Mouse (Mus musculus): ENCODE measurements around the gene Gdf7.

Gdf7 gene

DNA sequence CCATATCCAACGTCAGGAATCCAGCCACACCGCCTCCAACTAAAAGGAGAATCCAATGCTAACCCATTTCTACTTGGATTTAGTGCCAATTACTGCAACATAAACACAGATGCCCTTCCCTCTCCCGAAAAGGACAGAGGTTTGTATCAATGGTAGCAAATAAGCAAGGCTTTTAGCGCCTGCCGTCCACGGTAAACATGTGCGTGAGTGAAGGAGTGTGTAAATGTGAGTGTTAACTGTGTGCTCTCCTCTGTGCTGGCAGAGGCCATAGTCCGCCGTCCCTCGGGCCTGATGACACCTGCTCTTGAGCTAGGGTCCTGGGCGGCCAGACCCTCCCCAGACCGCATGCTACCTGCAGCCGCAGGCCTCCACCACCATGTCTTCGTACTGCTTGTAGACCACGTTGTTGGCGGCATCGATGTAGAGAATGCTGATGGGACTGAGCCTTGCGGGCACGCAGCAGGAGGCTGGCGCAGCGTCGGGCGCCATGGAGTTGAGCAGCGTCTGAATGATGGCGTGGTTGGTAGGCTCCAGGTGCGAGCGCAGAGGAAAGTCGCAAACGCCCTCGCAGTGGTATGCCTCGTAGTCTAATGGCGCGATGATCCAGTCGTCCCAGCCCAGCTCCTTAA, 4.1 kb downstream of the Gdf7 start:
- DNase-seq (ENCODE audit: low spot score in 2 of 2): no peak

DNA sequence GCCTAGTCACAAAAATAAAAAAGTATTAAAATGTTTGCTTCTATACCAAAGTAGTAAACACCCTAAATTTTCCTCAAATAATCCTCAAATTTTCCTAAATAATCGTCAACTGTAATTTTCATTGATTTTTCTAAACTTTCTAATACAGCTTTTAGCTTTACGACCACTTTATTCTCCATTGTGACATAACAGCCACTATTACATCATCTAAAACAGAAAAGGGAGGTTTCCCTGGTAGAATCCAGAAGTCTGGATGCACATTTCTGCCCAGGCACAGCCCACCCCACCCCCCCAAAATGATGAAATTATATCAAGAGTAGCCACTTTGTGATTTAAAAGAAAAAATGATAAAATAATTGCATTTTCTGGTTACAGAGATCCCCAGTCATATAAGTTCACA, 5.6 kb downstream of the Gdf7 start:
- DNase-seq (ENCODE audit: low spot score in 2 of 2): no peak

DNA sequence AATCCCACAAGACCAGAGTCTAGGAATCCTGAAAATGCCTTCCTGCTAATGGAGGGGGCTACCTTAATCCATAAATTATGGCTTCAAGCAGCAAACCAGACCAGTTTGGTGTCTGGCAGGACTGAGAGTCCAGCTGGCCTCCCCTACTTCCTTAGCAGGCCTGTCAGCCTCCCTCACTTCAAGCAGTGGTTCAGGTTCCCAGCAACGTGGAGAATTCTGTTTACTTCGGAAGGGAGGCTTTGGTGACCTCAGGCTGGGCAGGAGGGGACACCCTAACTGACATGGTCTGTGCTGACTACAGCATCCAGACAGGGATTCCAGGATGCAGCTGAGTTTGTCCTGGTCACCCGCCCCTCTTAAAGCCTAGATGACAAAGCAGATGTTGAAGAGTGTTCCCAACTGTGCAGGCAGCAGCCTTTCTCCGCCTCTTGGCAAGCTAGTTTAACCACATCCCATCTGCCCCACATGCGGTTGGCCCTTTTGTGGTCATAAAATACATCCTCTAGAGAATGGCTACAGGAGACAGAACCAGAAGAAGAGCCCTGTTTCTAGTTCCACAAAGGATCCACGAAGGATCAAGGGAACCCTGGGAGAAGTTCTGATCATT, 6.3 kb downstream of the Gdf7 start:
- no peak for DNase-seq (ENCODE audit: low spot score in 2 of 2)

DNA sequence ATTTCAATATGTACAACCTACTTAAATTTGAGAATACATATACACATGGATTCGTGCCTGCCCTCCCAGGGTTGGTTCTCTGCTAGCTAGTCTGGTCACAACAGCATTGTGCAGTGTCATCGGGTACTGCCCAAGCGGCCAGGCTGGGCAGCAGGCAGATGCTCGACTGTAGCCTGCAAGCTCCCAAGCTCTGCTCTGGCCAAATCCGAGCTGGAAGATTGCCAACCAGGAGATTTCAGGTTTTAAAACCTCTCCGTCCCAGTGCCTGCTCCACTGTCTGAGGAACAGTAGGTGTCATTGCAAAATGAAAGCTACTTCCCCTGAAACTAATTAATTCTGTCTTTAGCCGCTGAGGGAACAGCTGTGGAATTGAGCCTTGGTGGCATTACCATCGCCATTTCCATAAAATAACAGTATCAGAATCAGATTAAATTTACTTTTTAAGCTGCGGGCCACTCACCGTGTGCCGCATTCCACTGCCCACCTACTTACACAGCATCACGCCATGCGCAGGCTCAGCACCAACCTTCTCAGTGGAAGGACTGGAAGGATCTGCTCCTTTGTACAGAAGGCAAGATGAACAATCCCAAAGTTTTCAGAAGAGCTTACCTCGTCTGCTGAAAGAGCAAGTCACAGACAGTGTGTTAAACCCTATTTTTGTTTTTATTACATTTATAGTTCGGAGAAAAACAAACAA, 10.4 kb downstream of the Gdf7 start:
- DNase-seq (ENCODE audit: low spot score in 2 of 2): no peak

DNA sequence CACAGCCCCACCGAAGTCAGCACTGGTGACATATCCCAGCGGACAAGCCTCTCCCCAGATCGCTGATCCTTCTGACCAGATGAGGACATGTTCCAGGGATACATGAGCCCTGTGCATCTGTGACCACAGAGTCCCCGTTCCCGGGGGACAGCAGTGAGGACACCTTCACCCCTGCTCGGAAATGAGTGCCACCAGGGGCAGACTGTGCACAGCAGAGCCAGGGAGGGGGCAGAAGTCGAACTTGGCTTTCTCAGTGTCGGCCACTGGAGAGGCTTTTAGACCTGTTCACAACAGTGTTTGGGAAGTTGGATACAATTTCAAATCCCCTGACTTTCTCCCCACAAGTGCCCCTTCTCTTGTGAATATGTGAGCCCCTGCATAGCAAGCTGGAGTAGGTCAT, 12.3 kb downstream of the Gdf7 start:
- peak in 1 of 2 experiments; percentile 53 for DNase-seq (ENCODE audit: low spot score in 2 of 2)

DNA sequence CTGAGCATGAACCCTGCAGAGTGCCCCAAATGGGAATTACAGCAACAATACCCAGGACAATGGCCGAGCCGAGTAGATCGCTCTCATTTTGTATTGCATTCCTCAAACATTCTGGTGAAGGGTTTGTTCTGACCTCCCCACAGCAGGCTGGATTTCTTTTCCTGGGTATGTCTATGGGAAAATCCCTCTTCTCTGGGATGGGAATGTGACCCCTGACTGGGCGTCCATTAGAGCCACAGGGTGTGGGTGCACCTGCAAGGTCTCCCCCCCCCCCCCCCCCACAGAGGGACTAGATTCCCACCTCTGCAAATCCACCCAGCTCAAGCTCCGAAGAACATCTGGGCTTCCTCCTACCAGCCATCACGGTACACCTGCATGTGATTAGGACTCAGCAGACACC, 12.7 kb downstream of the Gdf7 start:
- peak in 1 of 2 experiments; percentile 49 for DNase-seq (ENCODE audit: low spot score in 2 of 2)

DNA sequence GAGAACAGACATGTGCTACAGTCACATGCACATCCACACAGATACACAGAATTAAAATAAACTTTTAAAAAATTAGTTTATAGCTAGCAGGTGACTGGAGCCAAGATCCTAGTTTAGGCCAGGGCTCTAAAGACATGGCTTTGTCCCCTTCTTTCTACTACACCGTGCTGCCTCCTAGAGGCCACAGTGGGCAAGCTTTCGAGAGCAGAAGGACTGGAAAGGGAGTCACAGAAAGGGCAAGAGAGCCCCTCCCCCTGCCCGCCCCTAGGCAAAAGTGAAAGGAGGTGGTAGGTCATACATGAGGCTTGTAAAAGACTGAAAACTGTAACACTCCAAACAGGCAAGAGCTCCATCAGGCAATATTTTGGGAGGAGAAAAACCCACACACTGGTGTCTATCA, 13.8 kb downstream of the Gdf7 start:
- DNase-seq (ENCODE audit: low spot score in 2 of 2): peak in 1 of 2 experiments; percentile 53

DNA sequence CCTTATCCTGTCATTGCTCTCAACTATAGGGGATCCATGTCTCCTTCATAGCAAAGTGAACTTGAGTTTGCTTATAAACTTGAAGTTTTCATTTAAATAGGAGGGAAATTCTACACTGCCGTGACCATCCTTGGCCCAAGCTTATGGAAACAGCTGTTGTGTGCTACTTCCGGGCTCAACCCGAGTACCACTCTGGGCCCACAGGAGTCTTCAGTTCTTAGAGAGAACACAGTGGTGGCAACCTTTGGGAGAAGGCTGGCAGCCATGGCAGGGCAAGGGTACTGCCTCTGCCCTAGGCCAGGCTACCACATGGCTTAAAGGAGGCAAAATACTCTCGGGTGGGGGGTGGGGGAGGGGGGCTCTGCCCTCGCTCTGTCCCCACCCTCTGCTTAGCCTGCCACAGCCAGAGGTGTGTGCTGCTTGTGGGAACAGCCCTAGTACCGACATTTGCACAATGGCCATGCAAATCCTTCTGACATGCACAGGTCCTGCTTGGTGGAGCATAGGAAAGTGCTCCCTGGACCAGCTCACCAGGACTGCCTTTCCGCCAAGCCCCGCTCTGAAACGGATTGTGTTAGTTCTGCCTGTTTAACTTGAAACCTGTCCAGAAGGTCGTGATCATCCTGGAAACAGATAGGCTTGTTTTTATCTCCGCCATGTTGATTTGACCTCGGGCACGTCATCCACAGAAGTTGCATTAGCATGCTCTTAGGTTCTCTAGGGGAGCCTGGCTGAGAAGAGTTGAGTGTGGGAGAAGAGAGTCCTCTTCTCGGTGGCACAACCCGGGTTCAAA, 20.3 kb downstream of the Gdf7 start:
- DNase-seq (ENCODE audit: low spot score in 2 of 2): no peak

DNA sequence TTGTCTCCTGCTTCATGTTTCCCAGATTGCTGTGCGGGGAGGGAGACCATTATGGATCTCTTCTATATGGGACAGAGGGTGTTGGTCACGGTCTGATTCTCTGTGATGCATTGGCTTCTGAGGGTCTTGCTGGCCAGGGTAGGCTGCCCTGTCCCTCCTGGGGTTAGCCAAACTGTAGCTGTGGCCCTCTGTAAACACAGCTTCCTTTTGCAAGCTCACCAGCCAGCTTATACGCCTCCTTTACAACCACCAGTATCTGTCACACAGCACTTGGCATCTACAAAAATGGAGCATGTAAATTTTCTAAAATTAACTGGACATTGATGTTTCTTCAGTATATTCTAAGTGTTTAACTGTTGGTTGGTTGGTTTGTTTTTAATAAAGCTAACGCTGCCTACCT, 26.3 kb downstream of the Gdf7 start:
- no peak for DNase-seq (ENCODE audit: low spot score in 2 of 2)

DNA sequence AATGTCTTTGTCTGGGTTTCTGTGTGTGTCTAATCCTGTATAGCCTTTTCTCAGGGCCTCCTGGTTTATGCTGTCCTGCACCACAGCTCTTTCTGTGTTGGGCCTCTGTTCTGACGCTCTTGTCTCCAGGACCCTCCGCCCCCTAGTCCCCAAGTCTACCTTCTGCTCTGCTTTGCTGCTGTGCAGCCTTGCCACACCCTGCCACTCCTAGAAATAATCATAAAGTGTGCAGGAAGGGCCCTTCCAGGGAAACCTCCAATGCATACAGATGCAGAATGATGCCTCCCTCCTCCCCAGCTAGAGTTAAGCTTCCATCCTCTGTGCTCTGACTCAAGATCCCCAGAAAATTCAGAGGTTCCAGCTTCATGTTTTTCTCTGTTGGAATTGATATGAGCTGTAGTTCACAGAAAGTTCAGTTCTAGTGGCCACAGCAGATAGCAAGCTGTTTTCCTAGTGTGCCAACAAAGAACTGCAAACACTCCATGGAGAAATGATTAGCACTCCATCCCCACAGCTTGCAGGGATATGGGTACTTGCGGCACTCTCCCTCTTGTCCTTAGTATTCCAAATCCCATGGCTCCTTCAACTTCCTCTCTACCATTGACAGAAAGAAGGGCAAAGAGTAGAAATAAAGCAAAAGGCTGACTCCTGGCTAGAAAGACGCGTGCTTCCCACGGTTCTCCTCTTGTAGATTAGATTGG, 28.1 kb downstream of the Gdf7 start:
- DNase-seq (ENCODE audit: low spot score in 2 of 2): no peak

DNA sequence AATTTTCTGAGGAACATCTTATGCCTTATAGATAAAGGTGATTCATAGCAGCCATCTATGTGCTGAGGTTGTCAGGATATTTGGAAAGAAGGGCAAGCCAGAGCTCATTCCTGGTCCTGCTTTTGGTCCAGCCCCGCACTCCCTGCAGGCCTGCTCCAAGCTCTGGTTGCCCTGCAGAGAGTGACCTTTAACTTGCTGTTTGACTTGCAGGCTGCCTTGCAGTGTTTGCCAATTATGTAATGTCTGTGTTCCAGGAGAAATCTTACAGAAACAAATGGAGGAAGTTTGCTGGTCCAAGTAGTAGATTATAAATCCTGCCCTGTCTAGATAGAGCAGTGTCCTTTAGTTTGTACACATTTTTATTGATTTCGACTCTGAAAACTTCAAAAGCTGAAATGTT, 30.3 kb downstream of the Gdf7 start:
- no peak for DNase-seq (ENCODE audit: low spot score in 2 of 2)

DNA sequence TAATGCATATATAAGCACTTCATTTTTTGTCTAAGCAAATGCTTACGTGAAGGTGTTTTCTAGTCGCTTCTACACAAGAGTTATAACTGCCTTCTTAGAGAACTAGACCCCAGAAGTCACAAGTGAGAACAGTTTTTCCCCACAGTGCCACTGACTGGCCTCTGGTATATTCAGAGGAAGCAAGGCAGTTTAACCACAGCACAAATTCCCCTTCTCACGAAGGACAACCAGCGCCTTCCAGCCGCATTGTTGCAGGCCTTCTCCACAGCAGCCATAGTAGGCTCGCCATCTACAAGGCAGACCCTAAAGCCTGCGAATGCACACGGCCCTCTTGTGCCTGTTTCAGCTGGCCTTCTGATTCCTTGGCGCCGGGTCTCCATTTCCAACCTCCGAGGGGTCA, 32.1 kb downstream of the Gdf7 start:
- DNase-seq (ENCODE audit: low spot score in 2 of 2): no peak

DNA sequence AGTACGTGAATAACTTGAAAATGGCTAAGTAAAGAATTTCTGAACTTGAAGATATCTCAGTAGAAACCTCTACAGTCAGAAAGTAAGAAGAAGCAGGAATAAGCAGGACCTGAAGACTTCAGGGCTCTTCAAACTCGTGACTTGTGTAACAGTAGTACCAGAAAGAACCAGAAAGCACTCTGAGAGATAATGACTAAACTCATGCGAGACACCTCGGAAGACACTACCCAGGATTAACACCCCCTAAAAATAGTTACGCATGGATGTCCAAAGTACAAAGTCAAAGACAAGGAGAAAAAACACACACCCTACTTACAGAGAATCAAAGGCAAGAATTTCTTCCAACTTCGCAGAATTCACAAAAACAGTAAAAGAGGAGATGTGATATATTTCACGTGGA, 35.4 kb downstream of the Gdf7 start:
- DNase-seq (ENCODE audit: low spot score in 2 of 2): no peak

DNA sequence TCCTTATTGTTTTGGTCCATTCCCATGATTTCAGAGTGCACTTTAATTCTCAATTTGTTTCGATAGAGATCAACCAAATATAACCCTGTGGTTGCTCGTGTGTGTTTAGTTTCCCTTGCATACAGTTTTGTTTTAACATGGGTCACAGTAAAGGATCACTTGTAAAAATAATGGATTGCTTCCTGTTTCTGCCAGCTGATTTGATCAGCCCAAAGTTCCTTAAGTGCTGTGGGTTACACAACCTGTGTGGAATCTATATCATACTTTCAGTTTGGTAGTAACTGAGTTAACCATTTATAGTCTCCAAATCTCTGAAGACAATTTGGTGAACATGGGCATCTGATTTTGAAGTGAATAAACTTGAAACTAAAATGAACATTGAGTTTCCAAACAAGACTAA, 41.5 kb downstream of the Gdf7 start:
- no peak for DNase-seq (ENCODE audit: low spot score in 2 of 2)
